Mouse (Mus musculus): Measurements from ENCODE around the gene Greb1.

DNA sequence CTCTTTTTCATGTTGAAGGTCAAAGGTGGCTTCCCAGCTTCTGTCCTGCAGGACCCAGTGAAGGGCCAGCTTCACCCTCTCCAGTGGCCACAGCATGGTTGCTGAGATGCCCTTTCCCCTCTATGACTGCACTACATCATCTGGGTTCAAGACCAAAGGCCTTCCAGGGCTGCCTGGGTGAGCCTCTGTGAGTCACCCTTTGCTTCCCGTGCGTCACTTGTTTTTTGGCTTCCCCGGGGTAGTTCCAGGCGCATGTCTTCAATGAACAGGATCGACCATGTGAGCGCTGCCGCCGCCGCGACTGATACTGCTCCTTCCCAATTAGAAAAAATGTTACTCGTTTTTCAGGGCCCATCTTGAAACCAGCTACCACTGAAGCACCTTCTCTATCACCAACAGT is 70.5 kb downstream of the Greb1 start:
- TF ChIP-seq POLR2A (IDR thresholded peaks at IDR 0.05; ENCODE audit: low read depth, low read length) (no peak), CTCF (conservative IDR thresholded peaks at IDR 0.05; ENCODE audit: insufficient read depth, insufficient read length, low read depth, low read length) (no peak)

Data from kidney, adult 2 months (tissue).